In the genomic region with DNA sequence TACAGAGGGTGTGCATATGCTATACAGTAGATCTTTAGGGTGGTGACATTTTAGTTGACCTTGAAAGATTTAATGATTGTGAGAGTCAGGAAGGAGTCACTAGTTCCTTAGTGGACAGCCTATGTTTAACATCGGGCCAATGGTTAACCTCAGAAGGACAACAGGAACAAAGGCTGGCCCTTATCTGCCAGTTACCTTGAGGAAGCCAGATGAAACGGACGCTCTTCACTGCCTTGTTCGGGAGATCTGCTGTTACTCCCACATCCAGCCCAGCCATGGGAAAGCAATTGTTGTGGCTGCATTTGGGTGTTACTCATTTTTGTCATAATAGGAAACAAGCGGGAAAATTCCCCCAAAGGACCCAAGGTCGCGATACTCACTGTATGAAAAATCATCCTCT, we compare ENCODE assay signal across 1 mouse cellular context.
TF ChIP-seq lines count a peak whose summit lies in the region.

No protein-coding gene starts in this region.

TF ChIP-seq in MEL, 35 proteins besides CTCF, POLR2A, EP300 and RAD21 (continued from another document):
- TF ChIP-seq USF2 (IDR thresholded peaks at IDR 0.05; ENCODE audit: borderline replicate concordance in 1 of 2, insufficient read depth in 1 of 2, low read depth in 1 of 2, low read length in 2 of 2), result no peak
- no peak for TF ChIP-seq GABPA (IDR thresholded peaks at IDR 0.05; ENCODE audit: low read depth, low read length)
- TF ChIP-seq MYB (IDR thresholded peaks at IDR 0.05; ENCODE audit: low read depth, low read length), result no peak
- TF ChIP-seq ZC3H11A (IDR thresholded peaks at IDR 0.05; ENCODE audit: low read depth, low read length), result no peak
- no peak for TF ChIP-seq BHLHE40 (IDR thresholded peaks at IDR 0.05; ENCODE audit: borderline replicate concordance, low read depth, low read length)
- TF ChIP-seq CHD2 (IDR thresholded peaks at IDR 0.05; ENCODE audit: low read length), result no peak
- no peak for TF ChIP-seq TBP (IDR thresholded peaks at IDR 0.05; ENCODE audit: low read depth, low read length)
- no peak for TF ChIP-seq CHD1 (IDR thresholded peaks at IDR 0.05; ENCODE audit: low read depth, low read length)
- TF ChIP-seq MYC (IDR thresholded peaks at IDR 0.05; ENCODE audit: low read depth, low read length), result no peak
- TF ChIP-seq MAZ (IDR thresholded peaks at IDR 0.05; ENCODE audit: low read depth, low read length), result no peak
- no peak for TF ChIP-seq MAFK (IDR thresholded peaks at IDR 0.05; ENCODE audit: borderline replicate concordance, low read depth, low read length)
